In genomic region chr11:8344938-8345337, GRCm38 (mm10) we compare ENCODE assay signal across 16 mouse cellular contexts.
"Had no signal": no experiment of that assay in that cellular context is flagged by ENCODE, and none has a peak within 500 bp of the region (broad histone marks: within the 10 kb centered on the region; RNA-seq: fewer than 3 reads in every experiment).

No protein-coding gene starts in this region.

- H3K27me3 ChIP-seq: limb, embryonic 13.5 days; liver, embryonic 15.5 days; midbrain, embryonic 12.5 days; neural tube, embryonic 13.5 days had no signal

- H3K36me3 ChIP-seq: limb, embryonic 13.5 days; liver, embryonic 15.5 days; midbrain, embryonic 12.5 days; neural tube, embryonic 13.5 days had no signal

- DNase-seq: kidney, adult 9 months; kidney, postnatal 36 days; layer of hippocampus, adult 9-11 months; right cerebral cortex, adult 18-20 months; right cerebral cortex, postnatal 25 days; thymus, adult 2 months; thymus, postnatal 36 days had no signal

- H3K9ac ChIP-seq: limb, embryonic 13.5 days; liver, embryonic 15.5 days; midbrain, embryonic 12.5 days; neural tube, embryonic 13.5 days had no signal

- H3K4me2 ChIP-seq: limb, embryonic 13.5 days; liver, embryonic 15.5 days; midbrain, embryonic 12.5 days; neural tube, embryonic 13.5 days had no signal

- H3K27ac ChIP-seq: kidney, postnatal 0 days; limb, embryonic 13.5 days; liver, embryonic 15.5 days; midbrain, embryonic 12.5 days; neural tube, embryonic 13.5 days had no signal

- H3K4me1 ChIP-seq: limb, embryonic 13.5 days; liver, embryonic 15.5 days; midbrain, embryonic 12.5 days; neural tube, embryonic 13.5 days had no signal

- ATAC-seq: hindbrain, embryonic 16.5 days; inflammation-experienced regulatory T-cells, adult 6 months; intestine, postnatal 0 days; midbrain, embryonic 16.5 days had no signal

- H3K9me3 ChIP-seq: limb, embryonic 13.5 days; liver, embryonic 15.5 days; midbrain, embryonic 12.5 days; neural tube, embryonic 13.5 days had no signal

- H3K4me3 ChIP-seq: limb, embryonic 13.5 days; liver, embryonic 15.5 days; midbrain, embryonic 12.5 days; neural tube, embryonic 13.5 days had no signal
